Mouse (Mus musculus): ENCODE data around the gene Calb2. TPM values are rescaled to one million over a fixed set of nuclear protein-coding genes. Genes with fewer than 3 reads are reported as not detected.

Calb2 gene
- 81.8 and 116 TPM in 2 replicates for polyA plus RNA-seq (2012; rRNA removed)

DNA sequence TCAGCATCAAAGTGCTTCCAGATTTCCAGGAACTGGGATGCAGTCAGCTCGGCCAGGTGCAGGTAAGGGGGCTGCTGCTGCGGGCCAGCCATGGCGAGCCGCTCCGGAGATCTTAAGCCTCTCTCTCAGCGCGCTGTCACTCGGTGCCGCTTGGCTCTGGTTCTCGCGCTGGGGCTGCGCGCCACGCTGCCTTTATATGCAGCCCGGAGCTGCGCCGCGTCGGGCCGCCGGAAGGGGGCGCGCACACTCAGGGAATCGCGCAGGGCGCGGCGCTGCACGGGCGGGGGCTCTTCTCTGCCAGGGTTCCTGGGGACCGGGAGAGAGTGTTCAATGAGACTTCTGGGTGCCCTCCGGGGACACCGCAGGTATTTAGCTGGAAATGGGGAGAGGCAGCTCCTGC is at the start of gene Calb2:
Gene Calb2 (minus strand): TSS at position 165 of the 400 bp plus-strand sequence.

DNA sequence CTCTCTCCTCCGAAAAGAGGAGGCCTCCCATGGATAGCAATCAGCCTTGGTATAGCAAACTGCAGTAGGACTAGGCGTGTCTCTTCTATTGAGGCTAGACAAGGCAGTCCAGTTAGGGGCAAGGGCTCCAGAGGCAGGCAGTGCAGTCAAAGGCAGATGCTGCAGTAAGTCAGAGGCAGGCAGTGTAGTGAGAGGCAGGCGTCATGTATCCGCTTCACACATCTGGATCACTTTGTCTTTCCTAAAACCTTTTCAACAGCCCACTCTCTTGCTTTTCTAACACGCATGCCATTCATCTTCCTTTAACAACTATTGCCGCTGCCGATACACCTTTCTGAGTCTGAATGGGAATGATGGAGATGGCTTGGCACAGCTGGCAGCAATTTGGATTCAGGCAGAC is 47.4 kb upstream of the Calb2 start, which contains the start of gene Cmtr2:
Gene Cmtr2 (plus strand): TSS at position 301 of the 400 bp plus-strand sequence.

DNA sequence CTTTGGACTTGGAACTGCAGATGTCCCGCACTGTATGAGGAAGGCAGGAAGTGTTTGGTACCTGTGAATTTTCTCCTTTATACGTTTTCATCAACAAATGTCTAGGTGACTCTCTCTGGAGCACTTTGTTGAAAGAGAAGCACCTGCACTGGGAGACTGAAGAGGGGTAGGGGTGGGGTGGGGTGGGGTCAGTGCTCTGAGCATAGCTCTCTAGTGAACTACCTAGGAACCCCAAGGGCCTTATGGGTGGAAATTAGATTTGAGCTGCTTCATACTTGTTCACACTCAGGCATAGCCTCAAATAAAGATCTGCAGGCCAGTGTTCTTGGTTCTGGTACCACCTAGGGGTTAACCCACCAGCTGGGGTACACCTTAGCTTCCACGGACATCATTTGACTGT is 65.4 kb downstream of the Calb2 start, which contains the start of gene Gm17720:
Gene Gm17720 (minus strand): TSS at position 101 of the 400 bp plus-strand sequence.

DNA sequence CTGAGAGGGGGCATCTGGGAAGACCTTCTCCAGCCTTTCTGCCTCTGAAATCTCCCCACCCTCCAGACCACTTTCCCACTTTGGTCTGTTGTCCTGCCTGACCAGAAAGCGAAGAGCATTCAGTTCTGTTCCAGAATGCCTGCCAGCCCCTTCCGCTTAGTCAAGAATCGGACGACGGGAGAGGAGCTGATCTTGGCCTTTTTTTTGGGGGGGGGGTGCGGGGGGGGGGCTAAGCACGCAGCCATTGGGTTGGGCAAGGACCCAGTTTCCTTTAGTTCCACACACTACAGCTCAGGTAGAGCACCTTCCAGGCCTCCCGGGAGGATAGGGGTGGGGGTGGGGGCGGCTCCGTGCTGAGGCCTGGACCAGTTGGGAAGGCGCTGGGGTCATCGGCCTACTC is 67.1 kb downstream of the Calb2 start, which contains the start of gene Gm21964:
Gene Gm21964 (plus strand): TSS at position 301 of the 400 bp plus-strand sequence.

Other genes with a start within 250 kb of the Calb2 start
- gene Marveld3, start 206.0 kb downstream of the Calb2 start, polyA plus RNA-seq (2012; rRNA removed) = 0.53 and 0.60 TPM in 2 replicates
- 0.09 and 0.12 TPM in 2 replicates for gene Tat, start 177.8 kb downstream of the Calb2 start, polyA plus RNA-seq (2012; rRNA removed)
- not detected in 2 replicates for gene Chst4, start 128.5 kb downstream of the Calb2 start, polyA plus RNA-seq (2012; rRNA removed)
- 13.5 and 15.0 TPM in 2 replicates for gene Zfp612, start 88.5 kb downstream of the Calb2 start, polyA plus RNA-seq (2012; rRNA removed)
- gene Gm21964, start 67.0 kb downstream of the Calb2 start, polyA plus RNA-seq (2012; rRNA removed) = not detected in 2 replicates
- not detected in 2 replicates for gene Gm17720, start 65.5 kb downstream of the Calb2 start, polyA plus RNA-seq (2012; rRNA removed)
- 13.1 and 15.1 TPM in 2 replicates for gene Cmtr2, start 47.5 kb upstream of the Calb2 start, polyA plus RNA-seq (2012; rRNA removed)
- gene Hydin, start 98.8 kb upstream of the Calb2 start, polyA plus RNA-seq (2012; rRNA removed) = 0.26 and 0.43 TPM in 2 replicates